Mouse (Mus musculus) layer of hippocampus, adult 9-10 months (tissue): Measurements from ENCODE around the gene Zswim7.

Experiments used
- DNase-seq: peaks from one replicate; pipeline ENCODE4 v3.0.0; 2022; ENCODE audit warnings: low spot score

Zswim7 gene

GRCm38 (mm10) chr11:62253380-62253779 lies 27.8 kb downstream of the Zswim7 start:
- no peak for DNase-seq

- DNase-seq, result no peak
These were observed 30.1 kb downstream of the Zswim7 start for GRCm38 (mm10) chr11:62251047-62251446.

- no peak for DNase-seq
These were observed 31.7 kb downstream of the Zswim7 start for GRCm38 (mm10) chr11:62249266-62250037.

- no peak for DNase-seq
These were observed 32.6 kb downstream of the Zswim7 start, which contains the start of gene Adora2b for GRCm38 (mm10) chr11:62248401-62249244. Gene Adora2b (plus strand): TSS chr11:62248984.

GRCm38 (mm10) chr11:62247759-62248400 lies 33.3 kb downstream of the Zswim7 start:
- no peak for DNase-seq

- DNase-seq, result no peak
These were observed 36.7 kb downstream of the Zswim7 start for GRCm38 (mm10) chr11:62244471-62244870.

- DNase-seq, result no peak
These were observed 37.3 kb downstream of the Zswim7 start for GRCm38 (mm10) chr11:62243871-62244270.

GRCm38 (mm10) chr11:62240631-62241261 lies 40.4 kb downstream of the Zswim7 start:
- no peak for DNase-seq

- no peak for DNase-seq
These were observed 56.4 kb downstream of the Zswim7 start for GRCm38 (mm10) chr11:62224797-62225196.

GRCm38 (mm10) chr11:62223962-62224361 lies 57.2 kb downstream of the Zswim7 start:
- DNase-seq, result no peak

- no peak for DNase-seq
These were observed 57.8 kb downstream of the Zswim7 start for GRCm38 (mm10) chr11:62223416-62223815.

- no peak for DNase-seq
These were observed 60.2 kb downstream of the Zswim7 start for GRCm38 (mm10) chr11:62220756-62221510.

GRCm38 (mm10) chr11:62217751-62218150 lies 63.4 kb downstream of the Zswim7 start:
- no peak for DNase-seq
